In genomic region chr10:20201236-20201635, GRCm38 (mm10) we compare ENCODE assay signal across 27 mouse cellular contexts. TPM values are rescaled to one million over a fixed set of nuclear protein-coding genes. Genes with fewer than 3 reads are reported as not detected.
DNase-seq lines count a peak whose midpoint lies in the region; ATAC-seq and TF ChIP-seq lines count a peak whose summit lies in the region.
"Had no signal": no experiment of that assay in that cellular context is flagged by ENCODE, and none has a peak within 500 bp of the region (broad histone marks: within the 10 kb centered on the region; RNA-seq: fewer than 3 reads in every experiment).

No protein-coding gene starts in this region.

- H3K27ac ChIP-seq in forebrain, embryonic 12.5 days: no peak overlapping the region
- H3K27ac ChIP-seq in forebrain, postnatal 0 days (ENCODE audit: low read depth, low read length): no peak overlapping the region
- peak overlapping the region; percentile 78 for H3K27ac ChIP-seq in layer of hippocampus, adult 2 months
- H3K27ac ChIP-seq in midbrain, embryonic 16.5 days (ENCODE audit: low read length): no peak overlapping the region
- H3K27ac ChIP-seq: heart, adult 2 months; hindbrain, embryonic 13.5 days; limb, embryonic 15.5 days; liver, embryonic 15.5 days; midbrain, embryonic 13.5 days; neural tube, embryonic 12.5 days had no signal

- H3K9me3 ChIP-seq in forebrain, embryonic 12.5 days: no peaks in the 10 kb centered on the region
- H3K9me3 ChIP-seq in forebrain, postnatal 0 days (ENCODE audit: low read length): no peaks in the 10 kb centered on the region
- no peaks in the 10 kb centered on the region for H3K9me3 ChIP-seq in midbrain, embryonic 16.5 days (replicated peaks; ENCODE audit: control insufficient read depth, low read length, poor library complexity, severe bottlenecking)
- H3K9me3 ChIP-seq: hindbrain, embryonic 13.5 days; limb, embryonic 15.5 days; liver, embryonic 15.5 days; lung, embryonic 15.5 days; megakaryocyte, embryonic 14.5 days; midbrain, embryonic 13.5 days; neural tube, embryonic 12.5 days had no signal

- H3K36me3 ChIP-seq in forebrain, embryonic 12.5 days (replicated peaks): no peaks in the 10 kb centered on the region
- no peaks in the 10 kb centered on the region for H3K36me3 ChIP-seq in forebrain, postnatal 0 days (ENCODE audit: insufficient read depth)
- no peaks in the 10 kb centered on the region for H3K36me3 ChIP-seq in midbrain, embryonic 16.5 days (ENCODE audit: control insufficient read depth, insufficient read depth, low read length)
- H3K36me3 ChIP-seq: hindbrain, embryonic 13.5 days; limb, embryonic 15.5 days; liver, embryonic 15.5 days; lung, embryonic 15.5 days; midbrain, embryonic 13.5 days; neural tube, embryonic 12.5 days had no signal

- H3K4me1 ChIP-seq in forebrain, embryonic 12.5 days: peaks cover 18% of the 10 kb centered on the region
- H3K4me1 ChIP-seq in forebrain, postnatal 0 days (ENCODE audit: insufficient read depth): no peaks in the 10 kb centered on the region
- H3K4me1 ChIP-seq in midbrain, embryonic 16.5 days (ENCODE audit: control insufficient read depth, insufficient read depth, low read length): peaks cover 4% of the 10 kb centered on the region; the same call in 1 of the 2 replicates

- no peak for TF ChIP-seq CTCF in forebrain, postnatal 0 days (IDR thresholded peaks at IDR 0.05; ENCODE audit: low read depth)
- TF ChIP-seq CTCF in layer of hippocampus, adult 2 months (conservative IDR thresholded peaks at IDR 0.05): no peak
- TF ChIP-seq CTCF in brain, embryonic 14.5 days (IDR thresholded peaks at IDR 0.05; ENCODE audit: borderline replicate concordance, extremely low read depth, insufficient read depth, insufficient read length): no peak

- 0 out of 2 replicates have a peak, but pooled peaks cover 11% of the 10 kb centered on the region for H3K27me3 ChIP-seq in forebrain, embryonic 12.5 days
- no peaks in the 10 kb centered on the region for H3K27me3 ChIP-seq in forebrain, postnatal 0 days (ENCODE audit: insufficient read depth, low read length)
- peaks cover 2% of the 10 kb centered on the region; the same call in 1 of the 2 replicates for H3K27me3 ChIP-seq in midbrain, embryonic 16.5 days (ENCODE audit: control insufficient read depth, insufficient read depth, low read depth, low read length)
- H3K27me3 ChIP-seq: limb, embryonic 15.5 days; liver, embryonic 15.5 days; lung, embryonic 15.5 days; neural tube, embryonic 12.5 days; Patski had no signal

- H3K4me3 ChIP-seq in forebrain, embryonic 12.5 days (replicated peaks): no peak overlapping the region
- no peak overlapping the region for H3K4me3 ChIP-seq in forebrain, postnatal 0 days (ENCODE audit: low read depth, low read length)
- H3K4me3 ChIP-seq in layer of hippocampus, adult 2 months: no peak overlapping the region
- no peak overlapping the region for H3K4me3 ChIP-seq in midbrain, embryonic 16.5 days (ENCODE audit: low read depth, low read length)
- H3K4me3 ChIP-seq: heart, adult 2 months; hindbrain, embryonic 13.5 days; limb, embryonic 15.5 days; liver, embryonic 15.5 days; lung, embryonic 15.5 days; megakaryocyte, embryonic 14.5 days; midbrain, embryonic 13.5 days; neural tube, embryonic 12.5 days had no signal

- H3K4me2 ChIP-seq in forebrain, embryonic 12.5 days: no peak overlapping the region
- no peak overlapping the region for H3K4me2 ChIP-seq in forebrain, postnatal 0 days (ENCODE audit: low read depth)
- no peak overlapping the region for H3K4me2 ChIP-seq in midbrain, embryonic 16.5 days (ENCODE audit: low read length)
- H3K4me2 ChIP-seq: hindbrain, embryonic 13.5 days; limb, embryonic 15.5 days; liver, embryonic 15.5 days; lung, embryonic 15.5 days; midbrain, embryonic 13.5 days; neural tube, embryonic 12.5 days had no signal

- WGBS in forebrain, embryonic 12.5 days: 17% methylated on average over 3 of the region's 3 CpGs
- WGBS in forebrain, postnatal 0 days: 26% methylated on average over 3 of the region's 3 CpGs
- WGBS in midbrain, embryonic 16.5 days: 24% methylated on average over 3 of the region's 3 CpGs

- DNase-seq in forebrain, postnatal 0 days: no peak
- no peak for DNase-seq in layer of hippocampus, adult 2 months (ENCODE audit: low spot score in 2 of 2)
- DNase-seq in layer of hippocampus, postnatal 36 days: no peak
- DNase-seq in brain, embryonic 14.5 days (ENCODE audit: low read depth): peak; percentile 40
- peak; percentile 66 for DNase-seq in retina, embryonic 14.5 days (ENCODE audit: low spot score)
- no peak for DNase-seq in cerebellum, postnatal 4 days (ENCODE audit: low spot score in 2 of 2)
- DNase-seq: adrenal gland, postnatal 36 days; cerebellum, adult 11-12 months; cerebellum, postnatal 10 days; gastrocnemius, postnatal 14 days; heart, adult 2 months; kidney, postnatal 36 days; left cerebral cortex, postnatal 4 days; lung, postnatal 36 days; right cerebral cortex, postnatal 4 days; thymus, postnatal 14 days had no signal

- 0 out of 2 replicates have a peak, but pooled peaks have one; percentile 51 for ATAC-seq in forebrain, embryonic 12.5 days (ENCODE audit: low FRiP score)
- ATAC-seq in forebrain, postnatal 0 days: no peak
- no peak for ATAC-seq in midbrain, embryonic 16.5 days
- ATAC-seq: inflammation-experienced regulatory T-cells, adult 6 months; midbrain, embryonic 13.5 days; Patski had no signal

- no peak for TF ChIP-seq POLR2A in brain, embryonic 14.5 days (IDR thresholded peaks at IDR 0.05; ENCODE audit: borderline replicate concordance, extremely low read depth, insufficient read depth, insufficient read length, poor library complexity, severe bottlenecking)

- H3K9ac ChIP-seq in forebrain, embryonic 12.5 days: no peak overlapping the region
- no peak overlapping the region for H3K9ac ChIP-seq in forebrain, postnatal 0 days
- no peak overlapping the region for H3K9ac ChIP-seq in midbrain, embryonic 16.5 days (ENCODE audit: low read depth, low read length)
- H3K9ac ChIP-seq: hindbrain, embryonic 13.5 days; limb, embryonic 15.5 days; liver, embryonic 15.5 days; lung, embryonic 15.5 days; midbrain, embryonic 13.5 days; neural tube, embryonic 12.5 days had no signal

RNA-seq across cellular contexts. Expression of gene Map7, which starts 53.0 kb away (rescaled TPM):
- 6.3 and 8.2 TPM in 2 replicates for polyA plus RNA-seq in forebrain, embryonic 12.5 days (2016; fragmentation: Nextera tagmentation; extraction: Ambion mirVana)
- total RNA-seq in forebrain, postnatal 0 days (2014; rRNA removed): 6.9 and 14.5 TPM in 2 replicates
- 4.3 and 6.3 TPM in 2 replicates for polyA plus RNA-seq in forebrain, postnatal 0 days (2015; fragmentation: Nextera tagmentation; extraction: Ambion mirVana)
- total RNA-seq in layer of hippocampus, adult 2 months (2021): 100 to 1,000 TPM; 109 to 127 TPM
- 100 to 1,000 TPM; 104 to 121 TPM for total RNA-seq in layer of hippocampus, postnatal 36 days (2021)
- polyA plus RNA-seq in brain, embryonic 14.5 days (2012; rRNA removed): 3.2 and 6.7 TPM in 2 replicates
- polyA plus RNA-seq in midbrain, embryonic 16.5 days (2015; fragmentation: Nextera tagmentation; extraction: Ambion mirVana): 8.5 and 10.3 TPM in 2 replicates

Comparison
In these comparisons a context has a peak if more than half of its experiments do, and no peak if none do; other contexts are left out.
1. DNase-seq: peak in brain, embryonic 14.5 days (single experiment) and retina, embryonic 14.5 days (single experiment); none in forebrain, postnatal 0 days (single experiment), layer of hippocampus, adult 2 months (0 of 2), layer of hippocampus, postnatal 36 days (0 of 2) and cerebellum, postnatal 4 days (0 of 2).